In the genomic region with DNA sequence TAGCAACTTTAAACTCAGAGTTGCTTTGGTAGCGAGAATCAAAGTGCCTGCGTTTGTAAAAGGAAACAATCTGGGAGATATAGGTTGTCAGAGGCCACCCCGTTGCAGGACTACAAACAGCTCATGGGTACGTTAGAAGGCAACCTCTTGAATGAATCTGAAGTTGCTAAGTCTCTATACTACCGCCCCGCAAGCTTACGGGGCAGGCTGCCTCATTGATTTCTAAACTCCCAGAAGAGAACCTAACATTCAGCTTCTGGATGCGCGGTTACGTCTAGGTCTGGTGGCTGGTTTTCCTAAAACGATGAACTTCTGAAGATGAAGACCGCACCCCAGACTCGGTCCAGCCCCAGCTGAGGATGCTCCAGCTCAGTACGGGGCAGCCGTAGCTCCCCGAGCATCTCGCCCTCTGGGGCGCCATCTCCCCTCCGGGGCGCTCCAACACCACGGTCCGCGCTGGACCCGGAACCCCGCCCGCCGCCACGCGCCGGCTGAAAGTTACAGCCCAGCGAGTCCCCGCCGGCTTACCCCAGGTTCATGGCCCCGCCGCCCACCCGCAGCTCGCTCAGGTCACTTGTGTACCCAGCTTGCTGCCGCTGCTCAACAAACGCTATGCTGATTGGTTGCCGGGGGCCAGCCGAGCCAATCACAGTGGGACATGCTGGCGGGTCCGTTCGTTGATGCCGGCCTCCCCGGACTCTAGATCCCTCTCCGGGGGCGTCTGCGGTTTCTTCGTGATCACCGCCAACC, we compare ENCODE assay signal across 7 mouse cellular contexts. TPM values are rescaled to one million over a fixed set of nuclear protein-coding genes. Genes with fewer than 3 reads are reported as not detected.
A peak's percentile ranks its signal among the peaks of the same experiment; 100 is the strongest.
DNase-seq lines count a peak whose midpoint lies in the region; ATAC-seq lines count a peak whose summit lies in the region.

A gene (minus strand): TSS at position 567 of the 750 bp plus-strand sequence.

- peak within 1 kb of the TSS; percentile 46 for H3K4me2 ChIP-seq in embryonic facial prominence, embryonic 11.5 days (ENCODE audit: low read depth, low read length)
- peak within 1 kb of the TSS; percentile 51 for H3K4me2 ChIP-seq in limb, embryonic 11.5 days (ENCODE audit: low read depth, severe bottlenecking)
- peak within 1 kb of the TSS; percentile 79 for H3K4me2 ChIP-seq in midbrain, embryonic 14.5 days (ENCODE audit: low read length)

- peak within 1 kb of the TSS; percentile 67 for H3K9ac ChIP-seq in embryonic facial prominence, embryonic 11.5 days (replicated peaks; ENCODE audit: low read length)
- H3K9ac ChIP-seq in limb, embryonic 11.5 days (ENCODE audit: low read length) = peak within 1 kb of the TSS; percentile 80
- peak within 1 kb of the TSS; percentile 75 for H3K9ac ChIP-seq in midbrain, embryonic 14.5 days (replicated peaks; ENCODE audit: low read length)

- H3K27me3 ChIP-seq in embryonic facial prominence, embryonic 11.5 days (ENCODE audit: control insufficient read depth, insufficient read depth, low read length) = no peaks in the 10 kb centered on the region
- H3K27me3 ChIP-seq in limb, embryonic 11.5 days (ENCODE audit: control insufficient read depth, insufficient read depth, low read length) = no peaks in the 10 kb centered on the region
- no peaks in the 10 kb centered on the region for H3K27me3 ChIP-seq in midbrain, embryonic 14.5 days (ENCODE audit: control insufficient read depth, insufficient read depth, low read length)

- ATAC-seq in embryonic facial prominence, embryonic 11.5 days (replicated peaks; ENCODE audit: insufficient number of reproducible peaks, low FRiP score, low TSS enrichment, low read depth) = peak; percentile 93
- peak; percentile 94 for ATAC-seq in limb, embryonic 11.5 days (ENCODE audit: insufficient number of reproducible peaks, low FRiP score, low TSS enrichment, low read depth)
- peak; percentile 98 for ATAC-seq in midbrain, embryonic 14.5 days (ENCODE audit: low FRiP score, low TSS enrichment)

- peak; percentile 99 for DNase-seq in adrenal gland, postnatal 14 days
- DNase-seq in embryonic facial prominence, embryonic 11.5 days (ENCODE audit: low spot score) = peak; percentile 96
- peak; percentile 100 for DNase-seq in heart, adult 11 months
- peak; percentile 100 for DNase-seq in kidney, adult 18-20 months
- peak; percentile 100 for DNase-seq in limb, embryonic 11.5 days (ENCODE audit: low spot score)
- DNase-seq in midbrain, embryonic 14.5 days = peak; percentile 96
- peak; percentile 95 to 99 for DNase-seq in spleen, adult 18-20 months

- H3K9me3 ChIP-seq in embryonic facial prominence, embryonic 11.5 days (replicated peaks; ENCODE audit: control insufficient read depth, low read length) = no peaks in the 10 kb centered on the region
- H3K9me3 ChIP-seq in limb, embryonic 11.5 days (ENCODE audit: control insufficient read depth, low read length) = no peaks in the 10 kb centered on the region
- H3K9me3 ChIP-seq in midbrain, embryonic 14.5 days (ENCODE audit: control insufficient read depth, low read length) = no peaks in the 10 kb centered on the region

- H3K36me3 ChIP-seq in embryonic facial prominence, embryonic 11.5 days (replicated peaks; ENCODE audit: control insufficient read depth, insufficient read depth, low read depth, low read length) = no peaks in the 10 kb centered on the region
- 0 out of 2 replicates have a peak, but pooled peaks cover 2% of the 10 kb centered on the region for H3K36me3 ChIP-seq in limb, embryonic 11.5 days (ENCODE audit: control insufficient read depth, insufficient read depth, low read length)
- H3K36me3 ChIP-seq in midbrain, embryonic 14.5 days (ENCODE audit: control insufficient read depth, insufficient read depth, low read length) = no peaks in the 10 kb centered on the region

- peak within 1 kb of the TSS; percentile 2; the same call in 1 of the 2 replicates for H3K27ac ChIP-seq in embryonic facial prominence, embryonic 11.5 days (replicated peaks; ENCODE audit: low read depth, low read length)
- H3K27ac ChIP-seq in limb, embryonic 11.5 days (replicated peaks; ENCODE audit: low read depth, low read length) = 0 out of 2 replicates have a peak within 1 kb of the TSS, but pooled peaks have one; percentile 52
- H3K27ac ChIP-seq in midbrain, embryonic 14.5 days (replicated peaks; ENCODE audit: low read depth, low read length) = peak within 1 kb of the TSS; percentile 73

- 0 out of 2 replicates have a peak, but pooled peaks cover 2% of the 10 kb centered on the region for H3K4me1 ChIP-seq in embryonic facial prominence, embryonic 11.5 days (ENCODE audit: control insufficient read depth, insufficient read depth, low read length)
- H3K4me1 ChIP-seq in limb, embryonic 11.5 days (ENCODE audit: control insufficient read depth, insufficient read depth, low read length) = 0 out of 2 replicates have a peak, but pooled peaks cover 4% of the 10 kb centered on the region
- peaks cover 11% of the 10 kb centered on the region; the same call in 1 of the 2 replicates for H3K4me1 ChIP-seq in midbrain, embryonic 14.5 days (ENCODE audit: control insufficient read depth, insufficient read depth, low read length)

- WGBS in embryonic facial prominence, embryonic 11.5 days = under 1% methylated on average over 51 of the region's 51 CpGs
- under 1% methylated on average over 51 of the region's 51 CpGs for WGBS in limb, embryonic 11.5 days
- under 1% methylated on average over 51 of the region's 51 CpGs for WGBS in midbrain, embryonic 14.5 days

- H3K4me3 ChIP-seq in embryonic facial prominence, embryonic 11.5 days (ENCODE audit: low read depth, low read length) = peak within 1 kb of the TSS; percentile 53
- H3K4me3 ChIP-seq in limb, embryonic 11.5 days (ENCODE audit: low read depth, low read length) = peak within 1 kb of the TSS; percentile 66
- peak within 1 kb of the TSS; percentile 77 for H3K4me3 ChIP-seq in midbrain, embryonic 14.5 days (replicated peaks; ENCODE audit: low read depth, low read length)

RNA-seq across cellular contexts. Expression of the gene that starts here (rescaled TPM):
- total RNA-seq in adrenal gland, postnatal 14 days (2021) = 9.7 and 9.9 TPM in 2 replicates
- 17.0 and 19.4 TPM in 2 replicates for polyA plus RNA-seq in embryonic facial prominence, embryonic 11.5 days (2014; fragmentation: Nextera tagmentation; extraction: Ambion mirVana)
- polyA plus RNA-seq in limb, embryonic 11.5 days (2014; fragmentation: Nextera tagmentation; extraction: Ambion mirVana) = 15.8 and 18.6 TPM in 2 replicates
- 9.5 and 9.9 TPM in 2 replicates for polyA plus RNA-seq in midbrain, embryonic 14.5 days (2014; fragmentation: Nextera tagmentation; extraction: Ambion mirVana)

Comparison
In these comparisons a context has a peak if more than half of its experiments do, and no peak if none do; other contexts are left out.
1. Peak in every context shown above with its lines: DNase-seq, ATAC-seq, H3K4me3 ChIP-seq and H3K27ac ChIP-seq.
2. H3K27ac ChIP-seq: peak in every context shown above with its lines; median percentile 73 in midbrain, embryonic 14.5 days; 52 in limb, embryonic 11.5 days; 2 in embryonic facial prominence, embryonic 11.5 days.